Mouse (Mus musculus): ENCODE data around the gene Sema3d. TPM values are rescaled to one million over a fixed set of nuclear protein-coding genes. Genes with fewer than 3 reads are reported as not detected.

The Sema3d gene
- total RNA-seq, 1 experiment, result 0.76 TPM

DNA sequence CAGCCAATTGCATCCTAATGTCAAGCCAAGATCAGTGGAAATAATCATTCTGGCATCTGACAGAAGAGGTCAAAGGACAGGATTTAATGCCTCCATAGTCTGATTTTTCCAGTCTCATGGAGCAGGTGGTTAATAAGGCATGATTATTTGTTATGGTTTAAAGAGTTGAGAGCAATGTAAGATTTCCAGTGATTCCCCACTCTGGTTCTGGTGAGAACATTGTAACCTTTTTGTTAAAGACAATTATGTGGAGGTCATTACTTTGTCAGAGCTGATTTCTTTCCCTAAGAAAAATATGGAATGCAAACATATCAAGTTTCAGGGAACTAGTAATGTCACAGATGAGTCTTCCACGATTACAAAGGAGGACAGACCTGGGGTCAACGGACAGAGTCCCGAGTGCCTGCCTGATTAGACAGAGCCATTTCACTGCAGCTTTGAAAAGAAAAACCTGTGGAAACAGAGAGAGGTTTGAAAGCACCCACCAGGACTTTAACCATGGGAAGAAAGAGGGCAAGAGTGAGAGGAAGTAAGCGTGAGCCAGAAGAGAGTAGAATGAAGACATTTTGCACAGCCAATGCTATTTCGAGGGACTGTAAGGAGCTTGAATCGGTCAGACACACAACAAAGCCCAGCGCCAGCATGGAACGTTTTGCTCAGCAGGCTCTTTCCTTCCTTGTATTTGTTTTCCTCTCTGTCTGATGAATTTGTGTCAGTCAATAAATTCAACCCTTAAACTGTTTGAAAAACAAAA, 251.2 kb downstream of the Sema3d start:
- in situ Hi-C loops (cut with MboI; ENCODE audit: low sequenced_read_pairs in 2 of 2, unreplicated experiment in 2 of 2), result no loop called here
- no peak for DNase-seq (ENCODE audit: low read depth, low spot score)

DNA sequence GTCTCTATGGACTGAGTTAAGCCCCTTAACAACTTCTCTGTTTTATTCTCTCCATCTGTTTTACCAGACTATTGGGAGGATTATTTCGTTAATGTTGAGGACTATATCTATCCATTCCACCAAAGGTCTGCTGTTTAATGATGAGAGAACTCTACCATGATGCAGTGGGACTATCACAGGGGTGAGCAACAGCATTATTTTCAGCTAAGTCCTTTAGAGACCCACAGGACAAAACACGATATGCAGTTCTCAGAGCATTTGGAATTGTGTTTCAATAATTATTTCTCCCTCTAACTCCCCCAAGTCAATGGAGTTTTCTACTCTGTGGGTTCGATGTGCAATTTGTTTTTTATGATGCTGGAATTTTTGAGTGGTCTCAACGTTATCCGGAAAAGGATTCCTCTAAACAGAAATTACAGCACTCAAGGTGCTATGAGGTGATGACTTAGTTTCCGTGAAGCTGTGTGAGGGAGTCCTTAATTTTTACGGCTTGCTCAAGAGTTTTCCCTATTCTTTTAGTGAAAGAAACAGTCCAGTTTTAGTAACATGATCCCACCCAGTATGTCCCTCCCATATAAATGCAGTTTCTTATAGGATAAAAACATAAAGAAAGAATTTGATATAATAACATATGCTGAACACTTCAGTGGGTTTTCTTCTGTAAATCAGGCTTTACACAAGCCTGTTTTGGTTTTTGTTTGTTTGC, 254.7 kb downstream of the Sema3d start:
- in situ Hi-C loops (cut with MboI; ENCODE audit: low sequenced_read_pairs in 2 of 2, unreplicated experiment in 2 of 2), result no loop called here
- Histone ChIP-seq H3K27ac (ENCODE audit: insufficient read depth, low read depth, low read length, poor library complexity, severe bottlenecking) (no peak overlapping the region), H3K4me1 (ENCODE audit: control insufficient read depth in 2 of 2, insufficient read depth in 2 of 2, low read length in 2 of 2, poor library complexity in 1 of 2) (no peaks in the 10 kb centered on the region), H3K36me3 (ENCODE audit: control insufficient read depth, insufficient read depth, low read length, poor library complexity, severe bottlenecking) (no peaks in the 10 kb centered on the region), H3K9me3 (ENCODE audit: control insufficient read depth, insufficient read depth, low read depth, low read length) (no peaks in the 10 kb centered on the region), H3K9ac (ENCODE audit: insufficient read depth, low read depth, low read length, poor library complexity, severe bottlenecking) (no peak overlapping the region), H3K4me3 (ENCODE audit: insufficient read depth in 1 of 2, low read depth in 1 of 2, low read length in 2 of 2, poor library complexity in 1 of 2, severe bottlenecking in 1 of 2) (no peak overlapping the region)
- no peak for DNase-seq (ENCODE audit: low read depth, low spot score)
- TF ChIP-seq CHD2 (IDR thresholded peaks at IDR 0.05; ENCODE audit: low read depth, low read length) (no peak), ZNF384 (IDR thresholded peaks at IDR 0.05; ENCODE audit: low read depth, low read length) (no peak), ZC3H11A (IDR thresholded peaks at IDR 0.05; ENCODE audit: borderline replicate concordance, low read depth, low read length) (no peak), HCFC1 (IDR thresholded peaks at IDR 0.05; ENCODE audit: borderline replicate concordance, insufficient read depth, low read length) (no peak), MAFK (IDR thresholded peaks at IDR 0.05; ENCODE audit: insufficient read depth, low read depth, low read length) (no peak)

More for the DNA sequence above, 251.2 kb downstream of the Sema3d start:
- no peak overlapping the region for H3K9ac ChIP-seq (ENCODE audit: insufficient read depth, low read depth, low read length, poor library complexity, severe bottlenecking)
- H3K9me3 ChIP-seq (ENCODE audit: control insufficient read depth, insufficient read depth, low read depth, low read length), result no peaks in the 10 kb centered on the region
- H3K27ac ChIP-seq (ENCODE audit: insufficient read depth, low read depth, low read length, poor library complexity, severe bottlenecking), result no peak overlapping the region
- no peaks in the 10 kb centered on the region for H3K36me3 ChIP-seq (ENCODE audit: control insufficient read depth, insufficient read depth, low read length, poor library complexity, severe bottlenecking)
- H3K4me1 ChIP-seq (ENCODE audit: control insufficient read depth in 2 of 2, insufficient read depth in 2 of 2, low read length in 2 of 2, poor library complexity in 1 of 2), result no peaks in the 10 kb centered on the region
- TF ChIP-seq CHD2 (IDR thresholded peaks at IDR 0.05; ENCODE audit: low read depth, low read length), result no peak
- TF ChIP-seq MAFK (IDR thresholded peaks at IDR 0.05; ENCODE audit: insufficient read depth, low read depth, low read length), result no peak
- H3K4me3 ChIP-seq (ENCODE audit: insufficient read depth in 1 of 2, low read depth in 1 of 2, low read length in 2 of 2, poor library complexity in 1 of 2, severe bottlenecking in 1 of 2), result no peak overlapping the region

Measured in ES-E14 (cell line).